Mouse (Mus musculus) activated CD4-positive, CD25-positive, alpha-beta regulatory T cell, adult 4 months (primary cell): ENCODE measurements around the gene Ints11. TPM values are rescaled to one million over a fixed set of nuclear protein-coding genes. Genes with fewer than 3 reads are reported as not detected.
A peak's percentile ranks its signal among the peaks of the same experiment; 100 is the strongest.

Experiments used
- ATAC-seq: one replicate; pipeline ENCODE4 v1.8.0; 2017
- polyA plus RNA-seq, 2 experiments: library from polyadenylated mRNA; unstranded; fragments of 100-300 nt; shearing (Covaris generic); gene quantifications; one replicate each; pipeline ENCODE4 v1.2.1; 2017

The Ints11 gene
- polyA plus RNA-seq: 10 to 100 TPM; 82.2 to 87.0 TPM

DNA sequence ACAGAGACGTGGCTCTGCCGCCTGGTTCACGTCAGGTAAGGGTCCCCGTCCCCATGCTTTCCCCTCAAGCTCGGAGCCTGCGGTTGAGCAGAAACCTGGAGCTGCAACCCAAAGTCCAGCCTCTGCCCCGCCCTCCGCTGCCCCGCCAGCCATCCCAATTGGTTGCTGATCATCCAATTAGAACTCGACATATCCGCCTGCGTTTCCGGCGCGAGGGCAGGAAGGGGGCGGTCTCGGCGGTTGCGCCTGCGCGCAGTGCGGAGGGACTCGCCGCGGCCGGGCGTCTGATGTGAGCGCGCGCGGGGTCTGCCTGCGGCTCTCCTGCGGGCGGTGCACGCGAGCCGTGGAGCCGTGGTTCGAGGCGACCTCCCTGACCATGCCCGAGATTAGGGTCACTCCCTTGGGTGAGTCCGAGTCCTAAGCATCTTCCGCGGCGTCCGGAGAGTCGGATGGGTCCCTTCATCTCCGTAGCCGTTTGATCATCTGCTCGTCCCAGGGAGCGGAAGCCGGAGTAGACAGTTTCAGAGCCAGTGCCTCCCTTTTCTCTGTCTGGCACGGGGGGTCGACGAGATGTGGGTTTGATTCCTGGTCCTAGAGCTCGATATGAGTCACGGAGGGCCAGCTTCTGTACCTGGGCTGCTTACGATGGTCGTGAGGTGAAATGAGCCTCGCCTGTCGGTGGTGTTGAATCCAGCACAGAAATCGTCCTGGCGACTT lies at the start of gene Ints11, which contains the start of gene Cptp:
Ints11 (plus strand) TSS at position 230 of the 717 bp plus-strand sequence.
Cptp (minus strand) TSS at position 124 of the 717 bp plus-strand sequence.
- ATAC-seq: peak; percentile 96

GRCm38 (mm10) chr4:155821025-155821424 lies 48.3 kb upstream of the Ints11 start:
- no peak for ATAC-seq

DNA sequence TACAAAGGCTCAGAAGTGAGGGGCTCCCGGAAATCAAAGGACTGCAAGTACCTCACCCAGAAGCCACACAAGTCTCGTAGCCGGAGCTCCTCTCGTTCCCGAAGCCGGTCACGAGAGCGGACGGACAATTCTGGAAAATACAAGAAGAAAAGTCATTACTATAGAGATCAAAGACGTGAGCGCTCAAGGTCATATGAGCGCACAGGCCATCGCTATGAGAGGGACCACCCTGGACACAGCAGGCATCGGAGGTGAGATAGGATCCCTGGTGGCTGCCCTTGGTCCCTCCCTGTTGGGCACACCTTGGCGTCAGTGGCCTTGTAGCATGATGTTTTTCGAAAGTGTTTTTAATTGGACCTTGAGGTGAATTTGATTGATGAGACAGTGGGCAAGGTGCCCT lies 45.9 kb upstream of the Ints11 start:
- no peak for ATAC-seq

GRCm38 (mm10) chr4:155829866-155830265 lies 39.5 kb upstream of the Ints11 start:
- ATAC-seq: no peak

DNA sequence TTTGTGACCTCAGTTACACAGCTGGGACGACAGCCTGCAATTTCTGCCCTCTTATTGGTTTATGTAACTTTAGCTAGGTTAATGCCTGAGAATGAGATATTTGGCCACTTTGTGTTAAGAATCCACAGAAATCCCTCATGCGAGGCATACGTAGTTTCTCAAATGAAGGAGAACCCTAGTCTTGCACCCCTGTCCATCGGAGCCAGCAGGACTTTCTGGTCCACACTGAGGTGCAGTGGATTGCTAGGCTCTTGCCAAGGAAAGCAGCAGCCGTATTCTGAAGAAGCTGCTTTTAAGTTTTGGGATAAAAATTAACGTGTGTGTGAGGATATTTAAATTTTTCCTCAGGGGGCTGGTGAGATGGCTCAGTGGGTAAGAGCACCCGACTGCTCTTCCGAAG lies 38.8 kb upstream of the Ints11 start:
- ATAC-seq: no peak

- ATAC-seq: peak; percentile 84
These were observed 38.1 kb upstream of the Ints11 start, which contains the start of gene Aurkaip1 for GRCm38 (mm10) chr4:155831205-155831766. Gene Aurkaip1, plus strand, starts transcription at chr4:155831272.

GRCm38 (mm10) chr4:155831831-155832230 lies 37.5 kb upstream of the Ints11 start:
- no peak for ATAC-seq

DNA sequence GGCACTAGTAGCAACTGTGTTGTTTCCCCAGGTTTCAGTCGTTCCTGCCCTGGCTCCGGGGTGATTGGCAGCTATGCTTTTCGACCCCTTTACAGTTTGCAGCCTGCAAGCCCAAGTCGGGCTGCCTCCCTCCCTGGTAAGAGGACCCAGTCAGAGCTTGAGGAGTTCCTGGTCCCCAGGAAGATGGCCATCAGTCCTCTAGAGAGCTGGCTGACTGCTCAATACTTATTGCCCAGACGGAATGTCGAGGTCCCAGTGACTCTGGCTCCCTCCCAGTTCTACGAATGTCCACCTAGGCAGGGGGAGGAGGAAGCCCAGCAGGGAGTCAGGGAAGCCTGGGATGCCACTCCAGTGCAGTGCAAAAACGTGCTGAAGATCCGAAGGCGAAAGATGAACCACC lies 37.0 kb upstream of the Ints11 start:
- no peak for ATAC-seq

- ATAC-seq: no peak
These were observed 36.1 kb upstream of the Ints11 start for GRCm38 (mm10) chr4:155833234-155833633.

DNA sequence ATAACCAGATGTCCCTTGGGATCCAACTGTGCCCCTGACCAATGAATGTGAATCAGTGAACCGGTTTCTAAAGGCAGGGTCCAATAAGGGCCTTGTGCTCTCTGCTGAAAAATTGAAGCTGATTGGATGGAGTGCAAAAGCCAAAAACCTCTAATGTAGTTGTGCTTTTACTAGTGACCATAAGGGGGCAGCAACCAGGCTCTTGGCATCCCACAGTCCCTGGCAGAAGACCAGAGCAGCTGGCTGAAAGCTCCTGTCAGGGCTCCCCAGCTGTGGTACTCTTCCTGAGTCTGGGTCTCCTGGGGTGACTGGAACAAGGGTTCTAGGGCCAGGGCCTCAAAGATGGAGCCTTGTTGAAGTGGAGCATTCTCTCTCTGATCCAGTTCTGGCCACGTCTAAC lies 35.5 kb upstream of the Ints11 start:
- peak; percentile 48 for ATAC-seq

- ATAC-seq: no peak
These were observed 31.8 kb upstream of the Ints11 start for GRCm38 (mm10) chr4:155837404-155838010.

DNA sequence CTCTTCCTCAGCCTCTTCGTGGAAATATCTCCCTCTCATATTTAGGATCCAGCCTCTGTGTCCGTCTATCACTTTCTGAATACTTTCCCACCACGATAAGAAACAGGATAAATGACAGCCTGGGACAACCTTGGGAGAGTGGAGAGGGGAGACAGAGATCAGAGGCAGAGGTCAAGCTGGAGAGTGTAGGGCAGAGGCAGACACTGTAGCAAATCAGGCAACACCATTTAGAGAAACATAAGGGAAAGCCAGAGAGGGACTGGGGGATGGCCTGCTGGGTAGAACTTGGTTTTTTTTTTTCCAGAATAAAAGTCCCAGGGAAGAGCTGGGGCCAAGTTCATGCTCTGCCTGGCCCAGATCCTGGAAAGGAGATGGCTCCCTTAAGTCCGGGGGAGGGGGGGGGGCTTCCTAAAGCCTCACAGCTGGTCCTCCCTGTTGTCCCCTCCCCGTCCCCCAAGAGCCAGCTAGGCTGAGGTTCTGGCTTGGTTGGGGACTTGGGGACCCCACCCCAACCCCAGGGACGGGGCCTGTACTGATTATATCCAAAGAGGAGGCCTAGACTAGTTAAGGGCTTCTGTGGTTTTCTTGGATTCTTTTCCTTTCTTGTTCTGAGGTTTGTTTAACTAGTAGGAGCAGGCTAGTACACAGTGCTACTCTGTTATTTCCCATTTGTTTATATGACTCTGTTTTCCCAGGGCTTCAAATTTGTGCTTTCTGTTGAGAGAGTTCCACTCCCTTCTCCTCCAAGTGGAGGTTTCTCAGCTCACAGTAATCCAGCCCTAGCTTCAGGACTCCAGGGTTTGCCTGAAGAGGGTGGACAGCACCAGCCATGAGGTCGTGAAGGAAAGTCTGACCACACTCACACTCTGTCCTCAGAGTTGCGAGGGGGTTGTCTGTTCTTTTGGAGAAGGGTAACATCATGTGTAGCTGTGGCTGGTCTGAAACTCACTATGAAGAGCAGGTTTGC lies 30.9 kb upstream of the Ints11 start:
- no peak for ATAC-seq

GRCm38 (mm10) chr4:155839483-155839910 lies 29.8 kb upstream of the Ints11 start, which contains the start of gene Mxra8:
Gene Mxra8, plus strand, starts transcription at chr4:155839680.
- ATAC-seq: no peak

DNA sequence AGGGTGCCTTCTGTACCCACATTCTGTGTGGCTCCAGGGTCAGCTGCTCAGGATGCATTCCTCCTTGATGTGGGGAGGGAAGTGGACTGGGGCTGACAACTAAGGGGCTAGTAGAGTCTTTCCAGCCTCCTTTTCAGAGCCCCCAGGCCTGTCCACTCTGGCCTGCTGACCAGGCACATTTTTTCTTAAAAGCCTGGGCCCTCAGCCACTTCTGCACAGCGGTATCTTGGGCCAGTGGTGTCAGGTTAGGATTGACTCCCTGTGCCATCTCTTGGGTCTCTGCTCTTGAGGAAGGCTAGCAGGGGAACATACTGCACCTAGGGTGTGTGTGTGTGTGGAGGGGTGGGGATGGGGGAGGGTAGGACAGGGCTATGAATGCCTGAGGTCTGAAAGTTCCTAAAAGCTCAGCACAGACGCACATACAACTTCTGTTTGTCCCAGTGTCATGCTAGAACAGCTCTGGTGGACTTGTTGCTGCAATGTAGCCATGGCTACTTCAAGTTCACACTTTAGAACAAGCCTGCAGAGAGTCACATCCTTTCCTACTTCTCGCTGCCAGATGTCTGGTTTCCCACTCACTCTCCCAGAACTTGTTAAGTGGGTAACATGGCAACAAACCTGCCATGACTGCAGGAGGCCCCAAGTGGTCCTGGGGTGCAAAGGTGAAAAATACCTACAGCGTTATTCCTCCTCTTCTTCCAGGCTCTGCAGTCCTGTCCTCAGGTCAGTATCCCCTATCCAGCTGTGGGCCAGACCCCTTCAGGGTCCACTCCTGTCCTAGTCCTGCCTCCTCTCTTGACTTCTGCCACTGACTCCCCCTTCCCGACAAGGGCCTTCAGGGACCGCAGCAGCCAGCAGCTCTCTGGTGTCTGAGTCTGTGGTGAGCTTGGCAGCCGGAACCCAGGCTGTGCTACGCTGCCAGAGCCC lies 29.0 kb upstream of the Ints11 start:
- no peak for ATAC-seq

- ATAC-seq: peak; percentile 92
These were observed 28.3 kb upstream of the Ints11 start for GRCm38 (mm10) chr4:155841003-155841454.

- peak; percentile 34 for ATAC-seq
These were observed 27.6 kb upstream of the Ints11 start for GRCm38 (mm10) chr4:155841651-155842270.

DNA sequence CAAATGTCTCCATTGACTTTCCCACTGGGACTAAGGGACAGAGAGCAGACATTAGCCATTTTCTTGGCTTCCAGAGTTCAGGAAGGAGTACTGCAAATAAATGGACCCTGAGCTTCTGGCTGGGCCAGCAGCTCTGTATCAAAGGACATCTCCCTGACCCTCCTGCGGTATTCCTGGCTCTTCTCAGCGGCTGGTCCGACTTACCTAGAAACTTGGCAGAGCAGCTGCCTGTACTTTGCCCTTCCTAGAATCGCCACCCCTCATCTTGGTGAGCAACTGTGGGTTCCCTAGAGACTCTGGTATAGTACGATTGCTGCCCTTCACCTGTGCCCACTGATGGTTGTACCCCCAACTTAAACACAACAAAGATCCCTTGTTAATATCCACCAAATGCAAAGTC lies 26.1 kb upstream of the Ints11 start:
- ATAC-seq: no peak

DNA sequence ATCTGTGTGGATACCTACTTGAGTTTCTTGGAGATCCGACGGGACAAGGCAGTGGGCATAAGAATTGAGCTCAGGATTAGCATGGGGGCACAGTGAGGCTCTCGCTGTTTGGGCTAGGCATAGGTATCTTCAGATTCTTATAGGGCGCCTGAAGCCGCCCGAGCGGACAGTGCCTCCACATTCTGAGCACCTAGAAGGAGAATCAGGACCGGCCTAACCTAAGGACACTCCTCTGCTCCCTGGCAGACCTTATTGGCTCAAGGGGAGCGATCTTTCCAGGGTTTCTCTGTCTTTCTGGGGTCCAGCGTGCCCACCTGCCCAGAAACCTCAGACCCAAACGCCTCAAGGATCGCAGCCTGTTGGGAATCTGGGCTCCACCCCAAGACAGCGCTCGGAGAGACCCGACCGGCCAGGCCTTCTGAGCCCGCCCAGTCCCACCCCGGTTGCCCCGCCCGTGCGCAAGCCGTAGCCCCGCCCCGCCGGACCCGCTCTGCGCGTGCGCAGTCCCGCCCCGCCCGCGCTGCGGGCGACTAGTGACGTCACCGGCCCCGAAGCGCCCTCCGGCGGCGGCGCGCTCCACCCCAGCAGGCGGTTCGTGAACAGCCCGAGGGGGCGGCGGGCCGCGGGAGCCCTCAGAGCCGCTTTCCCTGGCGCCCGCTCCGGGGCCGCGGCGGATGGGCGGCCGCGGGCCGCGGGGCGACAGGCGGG lies 22.3 kb upstream of the Ints11 start, which contains the start of gene Dvl1:
Dvl1 (plus strand) TSS at position 532 of the 708 bp plus-strand sequence.
- ATAC-seq: peak; percentile 83

DNA sequence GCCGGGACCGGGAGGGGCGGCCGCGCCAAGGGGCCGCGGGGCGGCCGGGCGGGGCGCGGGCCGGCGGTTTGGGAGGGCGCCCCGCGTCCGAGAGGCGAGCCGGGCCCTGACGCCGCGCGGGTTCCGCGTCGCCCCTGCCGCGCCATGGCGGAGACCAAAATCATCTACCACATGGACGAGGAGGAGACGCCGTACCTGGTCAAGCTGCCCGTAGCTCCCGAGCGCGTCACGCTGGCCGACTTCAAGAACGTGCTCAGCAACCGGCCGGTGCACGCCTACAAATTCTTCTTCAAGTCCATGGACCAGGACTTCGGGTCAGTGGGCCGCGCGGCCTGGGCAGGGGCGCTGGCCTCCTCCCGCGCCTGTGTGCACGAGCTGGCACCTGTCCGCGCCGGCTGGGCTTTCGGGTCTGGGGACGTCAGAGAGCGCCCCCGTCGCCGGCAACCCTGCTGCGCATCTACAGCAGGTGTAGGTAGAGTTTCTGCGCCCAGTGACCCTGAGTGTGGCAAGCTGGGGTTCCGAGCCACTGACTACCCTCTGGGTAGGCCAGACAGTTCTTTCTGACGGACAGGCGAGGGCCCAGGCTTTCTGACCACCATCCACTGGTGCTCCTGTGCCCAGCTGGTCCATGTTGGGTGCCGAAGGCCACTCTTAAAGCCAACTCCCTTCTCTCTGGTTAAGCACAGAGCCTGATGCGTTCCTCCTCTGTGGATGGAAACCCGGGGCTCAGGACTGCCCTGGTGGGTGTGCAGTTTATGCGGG lies 21.6 kb upstream of the Ints11 start:
- ATAC-seq: no peak
